Mouse (Mus musculus): ENCODE results near the gene Xylt1. TPM values are rescaled to one million over a fixed set of nuclear protein-coding genes. Genes with fewer than 3 reads are reported as not detected.

The Xylt1 gene
- polyA plus RNA-seq, 1 experiment from 2014 or later, result 0.73 TPM

- DNase-seq (ENCODE audit: low spot score), result no peak
- no peak overlapping the region for H3K4me3 ChIP-seq (ENCODE audit: low read depth, low read length)
- no peaks in the 10 kb centered on the region for H3K36me3 ChIP-seq (ENCODE audit: control insufficient read depth, insufficient read depth, low read length)
- no peak overlapping the region for H3K27ac ChIP-seq (ENCODE audit: low read depth, low read length)
- no peaks in the 10 kb centered on the region for H3K9me3 ChIP-seq (ENCODE audit: control insufficient read depth, low read length)
- H3K27me3 ChIP-seq (replicated peaks; ENCODE audit: control insufficient read depth, insufficient read depth, low read length), result no peaks in the 10 kb centered on the region
- no peak for ATAC-seq (replicated peaks; ENCODE audit: low FRiP score)
- H3K4me1 ChIP-seq (replicated peaks; ENCODE audit: control insufficient read depth, insufficient read depth, low read length), result no peaks in the 10 kb centered on the region
- H3K4me2 ChIP-seq, result no peak overlapping the region
- 62% methylated on average over 2 of the region's 2 CpGs for WGBS
- H3K9ac ChIP-seq (ENCODE audit: low read depth, low read length), result no peak overlapping the region
Measured at GRCm38 (mm10) chr7:117614346-117614745, 233.6 kb downstream of the Xylt1 start.

- Histone ChIP-seq H3K9me3 (ENCODE audit: control insufficient read depth, low read length) (no peaks in the 10 kb centered on the region), H3K36me3 (ENCODE audit: control insufficient read depth, insufficient read depth, low read length) (no peaks in the 10 kb centered on the region), H3K27ac (ENCODE audit: low read depth, low read length) (no peak overlapping the region), H3K4me2 (no peak overlapping the region), H3K4me3 (ENCODE audit: low read depth, low read length) (no peak overlapping the region), H3K4me1 (replicated peaks; ENCODE audit: control insufficient read depth, insufficient read depth, low read length) (no peaks in the 10 kb centered on the region), H3K27me3 (replicated peaks; ENCODE audit: control insufficient read depth, insufficient read depth, low read length) (no peaks in the 10 kb centered on the region), H3K9ac (ENCODE audit: low read depth, low read length) (no peak overlapping the region)
- DNase-seq (ENCODE audit: low spot score) (no peak), ATAC-seq (replicated peaks; ENCODE audit: low FRiP score) (no peak)
- 70% methylated on average over 5 of the region's 5 CpGs for WGBS
Measured at GRCm38 (mm10) chr7:117614851-117615250, 234.1 kb downstream of the Xylt1 start.

DNA sequence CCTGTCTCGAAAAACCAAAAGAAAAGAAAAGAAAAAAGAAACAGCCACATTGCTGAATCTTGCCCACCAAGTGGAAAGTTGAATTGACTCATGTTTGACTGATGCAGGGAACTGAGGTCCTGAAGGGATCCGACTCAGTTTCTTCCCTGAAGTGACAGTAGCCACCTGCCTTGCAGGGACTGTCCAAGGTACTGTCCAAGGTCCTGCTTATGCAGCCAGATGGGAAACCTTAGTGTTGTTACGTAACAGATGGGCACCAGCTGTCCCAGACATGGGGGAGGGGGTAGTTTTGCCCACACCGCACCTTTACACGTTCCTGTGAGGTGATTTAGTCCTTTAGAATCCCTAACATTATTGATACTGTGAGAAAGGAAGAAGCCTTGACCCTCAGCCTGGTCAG lies 235.5 kb downstream of the Xylt1 start:
- no peaks in the 10 kb centered on the region for H3K4me1 ChIP-seq (replicated peaks; ENCODE audit: control insufficient read depth, insufficient read depth, low read length)
- H3K4me2 ChIP-seq, result no peak overlapping the region
- no peak overlapping the region for H3K4me3 ChIP-seq (ENCODE audit: low read depth, low read length)
- no peak for ATAC-seq (replicated peaks; ENCODE audit: low FRiP score)
- no peaks in the 10 kb centered on the region for H3K27me3 ChIP-seq (replicated peaks; ENCODE audit: control insufficient read depth, insufficient read depth, low read length)
- no peak overlapping the region for H3K27ac ChIP-seq (ENCODE audit: low read depth, low read length)
- H3K36me3 ChIP-seq (ENCODE audit: control insufficient read depth, insufficient read depth, low read length), result no peaks in the 10 kb centered on the region
- no peak overlapping the region for H3K9ac ChIP-seq (ENCODE audit: low read depth, low read length)
- no peaks in the 10 kb centered on the region for H3K9me3 ChIP-seq (ENCODE audit: control insufficient read depth, low read length)
- 59% methylated on average over 5 of the region's 5 CpGs for WGBS
- DNase-seq (ENCODE audit: low spot score), result no peak

- Histone ChIP-seq H3K36me3 (ENCODE audit: control insufficient read depth, insufficient read depth, low read length) (no peaks in the 10 kb centered on the region), H3K9ac (ENCODE audit: low read depth, low read length) (no peak overlapping the region), H3K9me3 (ENCODE audit: control insufficient read depth, low read length) (no peaks in the 10 kb centered on the region), H3K27ac (ENCODE audit: low read depth, low read length) (no peak overlapping the region), H3K4me2 (no peak overlapping the region), H3K4me3 (ENCODE audit: low read depth, low read length) (no peak overlapping the region), H3K27me3 (replicated peaks; ENCODE audit: control insufficient read depth, insufficient read depth, low read length) (no peaks in the 10 kb centered on the region), H3K4me1 (replicated peaks; ENCODE audit: control insufficient read depth, insufficient read depth, low read length) (no peaks in the 10 kb centered on the region)
- WGBS, result 63% methylated on average over 4 of the region's 4 CpGs
- no peak for DNase-seq (ENCODE audit: low spot score)
- ATAC-seq (replicated peaks; ENCODE audit: low FRiP score), result no peak
Measured at GRCm38 (mm10) chr7:117618715-117619150, 238.0 kb downstream of the Xylt1 start.

- DNase-seq (ENCODE audit: low spot score) (no peak), ATAC-seq (replicated peaks; ENCODE audit: low FRiP score) (no peak)
- Histone ChIP-seq H3K27ac (ENCODE audit: low read depth, low read length) (no peak overlapping the region), H3K4me2 (no peak overlapping the region), H3K9ac (ENCODE audit: low read depth, low read length) (no peak overlapping the region), H3K27me3 (replicated peaks; ENCODE audit: control insufficient read depth, insufficient read depth, low read length) (no peaks in the 10 kb centered on the region), H3K4me3 (ENCODE audit: low read depth, low read length) (no peak overlapping the region), H3K4me1 (replicated peaks; ENCODE audit: control insufficient read depth, insufficient read depth, low read length) (no peaks in the 10 kb centered on the region), H3K36me3 (ENCODE audit: control insufficient read depth, insufficient read depth, low read length) (no peaks in the 10 kb centered on the region), H3K9me3 (ENCODE audit: control insufficient read depth, low read length) (no peaks in the 10 kb centered on the region)
- WGBS, result 89% methylated on average over 4 of the region's 4 CpGs
Measured at GRCm38 (mm10) chr7:117621566-117621965, 240.8 kb downstream of the Xylt1 start.

DNA sequence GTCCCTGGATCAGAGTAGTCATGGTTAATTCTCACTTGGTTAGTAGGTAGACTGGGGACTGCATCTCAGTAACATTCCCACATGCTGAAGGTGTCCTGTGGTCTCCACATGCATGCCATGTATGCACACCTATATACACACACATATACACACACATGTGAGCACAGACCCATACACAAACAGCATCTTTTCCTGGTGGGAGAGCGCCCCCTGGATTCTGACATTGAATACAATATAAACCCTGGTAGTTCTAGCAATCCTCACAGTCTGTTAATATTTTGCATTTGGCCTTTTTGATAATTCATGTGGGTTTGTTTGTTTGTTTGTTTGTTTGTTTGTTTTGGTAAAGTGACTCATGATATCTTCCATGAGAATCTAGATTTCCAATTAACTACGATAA lies 242.0 kb downstream of the Xylt1 start:
- H3K9ac ChIP-seq (ENCODE audit: low read depth, low read length), result no peak overlapping the region
- no peak overlapping the region for H3K4me2 ChIP-seq
- no peaks in the 10 kb centered on the region for H3K4me1 ChIP-seq (replicated peaks; ENCODE audit: control insufficient read depth, insufficient read depth, low read length)
- no peaks in the 10 kb centered on the region for H3K9me3 ChIP-seq (ENCODE audit: control insufficient read depth, low read length)
- no peak for ATAC-seq (replicated peaks; ENCODE audit: low FRiP score)
- H3K27ac ChIP-seq (ENCODE audit: low read depth, low read length), result no peak overlapping the region
- no peak overlapping the region for H3K4me3 ChIP-seq (ENCODE audit: low read depth, low read length)
- no peak for DNase-seq (ENCODE audit: low spot score)
- WGBS, result 70% methylated on average over 2 of the region's 2 CpGs
- H3K36me3 ChIP-seq (ENCODE audit: control insufficient read depth, insufficient read depth, low read length), result no peaks in the 10 kb centered on the region
- no peaks in the 10 kb centered on the region for H3K27me3 ChIP-seq (replicated peaks; ENCODE audit: control insufficient read depth, insufficient read depth, low read length)

DNA sequence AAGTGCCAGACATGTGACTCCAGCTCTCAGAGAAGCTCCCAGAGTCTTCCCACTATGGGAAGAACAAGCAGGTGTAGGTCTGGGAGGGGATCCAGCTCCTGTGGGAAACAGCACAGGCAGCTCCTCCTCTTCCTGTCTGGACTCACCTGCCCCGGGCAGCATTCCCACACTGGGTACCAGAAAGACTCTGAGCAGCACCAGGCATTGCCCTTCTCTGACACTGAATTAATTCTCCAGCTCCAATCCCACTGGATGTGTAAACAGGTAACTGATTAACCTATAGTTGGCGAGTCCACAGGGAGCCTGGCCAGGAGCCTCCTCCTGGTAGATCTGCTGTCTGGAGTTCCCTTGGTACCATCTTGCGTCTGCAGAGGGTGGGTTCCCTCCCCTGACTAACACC lies 248.0 kb downstream of the Xylt1 start:
- Histone ChIP-seq H3K4me3 (ENCODE audit: low read depth, low read length) (no peak overlapping the region), H3K4me1 (replicated peaks; ENCODE audit: control insufficient read depth, insufficient read depth, low read length) (no peaks in the 10 kb centered on the region), H3K9ac (ENCODE audit: low read depth, low read length) (no peak overlapping the region), H3K36me3 (ENCODE audit: control insufficient read depth, insufficient read depth, low read length) (no peaks in the 10 kb centered on the region), H3K27ac (ENCODE audit: low read depth, low read length) (no peak overlapping the region), H3K4me2 (no peak overlapping the region), H3K27me3 (replicated peaks; ENCODE audit: control insufficient read depth, insufficient read depth, low read length) (no peaks in the 10 kb centered on the region), H3K9me3 (ENCODE audit: control insufficient read depth, low read length) (no peaks in the 10 kb centered on the region)
- no peak for ATAC-seq (replicated peaks; ENCODE audit: low FRiP score)
- DNase-seq (ENCODE audit: low spot score), result no peak
- WGBS, result 67% methylated on average over 3 of the region's 3 CpGs

- ATAC-seq (replicated peaks; ENCODE audit: low FRiP score) (no peak), DNase-seq (ENCODE audit: low spot score) (no peak)
- Histone ChIP-seq H3K9ac (ENCODE audit: low read depth, low read length) (no peak overlapping the region), H3K27me3 (replicated peaks; ENCODE audit: control insufficient read depth, insufficient read depth, low read length) (no peaks in the 10 kb centered on the region), H3K27ac (ENCODE audit: low read depth, low read length) (no peak overlapping the region), H3K4me3 (ENCODE audit: low read depth, low read length) (no peak overlapping the region), H3K9me3 (ENCODE audit: control insufficient read depth, low read length) (no peaks in the 10 kb centered on the region), H3K4me2 (no peak overlapping the region), H3K36me3 (ENCODE audit: control insufficient read depth, insufficient read depth, low read length) (no peaks in the 10 kb centered on the region), H3K4me1 (replicated peaks; ENCODE audit: control insufficient read depth, insufficient read depth, low read length) (no peaks in the 10 kb centered on the region)
- 55% methylated on average over 5 of the region's 5 CpGs for WGBS
Measured at GRCm38 (mm10) chr7:117630657-117631056, 249.9 kb downstream of the Xylt1 start.

DNA sequence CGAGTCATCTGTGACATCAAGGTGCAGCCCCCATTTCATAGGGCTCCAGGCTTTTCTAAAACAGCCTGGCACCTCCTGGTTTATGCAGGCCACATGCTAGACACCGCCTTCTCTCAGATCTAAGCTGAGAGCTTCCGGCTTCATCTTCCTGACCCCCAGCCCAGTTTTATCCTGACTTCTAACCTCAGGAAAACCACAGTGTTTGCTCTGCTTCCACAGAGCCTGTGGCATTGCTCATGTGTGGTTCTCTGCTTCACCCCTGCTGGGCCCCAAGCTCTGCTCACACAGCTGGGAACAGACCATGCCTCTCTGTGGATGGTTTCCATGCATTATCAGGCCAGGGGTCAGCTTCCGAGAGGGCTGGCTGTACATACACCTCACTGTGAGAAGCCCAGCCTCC lies 254.8 kb downstream of the Xylt1 start:
- no peaks in the 10 kb centered on the region for H3K9me3 ChIP-seq (ENCODE audit: control insufficient read depth, low read length)
- no peak overlapping the region for H3K4me3 ChIP-seq (ENCODE audit: low read depth, low read length)
- no peaks in the 10 kb centered on the region for H3K4me1 ChIP-seq (replicated peaks; ENCODE audit: control insufficient read depth, insufficient read depth, low read length)
- H3K36me3 ChIP-seq (ENCODE audit: control insufficient read depth, insufficient read depth, low read length), result no peaks in the 10 kb centered on the region
- no peak overlapping the region for H3K4me2 ChIP-seq
- H3K27me3 ChIP-seq (replicated peaks; ENCODE audit: control insufficient read depth, insufficient read depth, low read length), result no peaks in the 10 kb centered on the region
- ATAC-seq (replicated peaks; ENCODE audit: low FRiP score) (no peak), DNase-seq (ENCODE audit: low spot score) (no peak)
- WGBS, result 57% methylated on average over 4 of the region's 4 CpGs
- no peak overlapping the region for H3K9ac ChIP-seq (ENCODE audit: low read depth, low read length)
- H3K27ac ChIP-seq (ENCODE audit: low read depth, low read length), result no peak overlapping the region

Data from liver, embryonic 11.5 days (tissue).